Mouse (Mus musculus): ENCODE data around the gene Igtp. TPM values are rescaled to one million over a fixed set of nuclear protein-coding genes. Genes with fewer than 3 reads are reported as not detected.
"Not testable (repeated sequence)": the region's sequence is repeated elsewhere in the genome, so short reads cannot be mapped to it uniquely, and the experiment has no call there.

Igtp gene
- total RNA-seq (2014; rRNA removed; ENCODE audit: low replicate concordance) (7.8 and 9.8 TPM in 2 replicates), polyA plus RNA-seq (2015; fragmentation: Nextera tagmentation; extraction: Ambion mirVana) (7.0 and 8.0 TPM in 2 replicates)

DNA sequence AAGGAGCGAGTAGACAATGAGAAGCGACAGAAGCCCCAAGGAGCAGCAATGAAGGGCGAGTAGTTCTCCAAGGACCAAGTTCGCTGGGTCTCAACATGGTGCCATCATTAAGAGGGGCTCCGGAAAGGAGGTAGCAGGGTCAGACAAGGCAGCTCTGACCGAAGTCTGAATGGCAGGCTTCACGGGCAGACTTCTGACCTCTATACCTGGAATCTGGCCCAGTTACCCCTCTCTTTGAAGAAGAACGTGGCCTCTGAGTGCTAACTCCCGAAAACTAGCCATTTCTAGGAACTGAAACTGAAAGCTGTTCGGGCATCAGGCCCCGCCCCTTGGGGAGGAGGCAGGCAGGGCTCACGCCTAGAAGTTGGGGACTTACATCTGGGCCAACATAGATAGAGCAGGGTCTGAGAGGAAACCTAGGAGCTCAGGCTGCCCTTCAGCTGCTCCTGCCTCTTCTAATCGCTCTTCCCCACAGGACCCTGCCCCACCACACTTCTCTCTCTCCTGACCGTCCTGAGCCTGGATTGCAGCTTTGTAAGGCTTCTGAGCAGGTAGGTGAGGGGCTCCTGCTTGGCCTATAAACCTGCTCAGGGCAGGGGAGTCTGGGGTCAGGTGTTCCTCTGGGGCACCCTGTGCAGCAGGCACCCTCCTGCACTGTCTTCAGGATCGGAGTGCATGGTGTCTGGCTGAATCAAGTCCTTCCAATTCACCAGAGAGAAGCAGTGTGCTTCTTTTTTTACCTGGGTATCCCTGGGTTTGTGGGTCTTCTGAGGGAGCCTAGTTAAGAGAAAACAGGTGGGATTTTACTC is at the start of gene Igtp, which contains the start of gene Irgm2:
TSS of gene Igtp (plus strand) at position 328 of the 809 bp plus-strand sequence.
TSS of gene Irgm2 (plus strand) at position 390 of the 809 bp plus-strand sequence.
- H3K4me1 ChIP-seq (ENCODE audit: control insufficient read depth, insufficient read depth); H3K9me3 ChIP-seq (replicated peaks; ENCODE audit: control insufficient read depth, low read length); H3K36me3 ChIP-seq (replicated peaks; ENCODE audit: control insufficient read depth, insufficient read depth, low read length); H3K27me3 ChIP-seq (ENCODE audit: control insufficient read depth, insufficient read depth, low read length): not testable (repeated sequence)
- ATAC-seq (ENCODE audit: insufficient read depth, low read depth): peak; percentile 86
- H3K4me2 ChIP-seq (ENCODE audit: low read depth, low read length): peak within 1 kb of the TSS; percentile 78
- WGBS: 4% methylated on average over 12 of the region's 15 CpGs
- H3K9ac ChIP-seq (replicated peaks; ENCODE audit: low read depth, low read length): peak within 1 kb of the TSS; percentile 68
- peak within 1 kb of the TSS; percentile 67 for H3K4me3 ChIP-seq (ENCODE audit: low read depth, low read length)
- peak; percentile 48 for DNase-seq (ENCODE audit: low spot score)
- peak within 1 kb of the TSS; percentile 82 for H3K27ac ChIP-seq (ENCODE audit: low read depth)

DNA sequence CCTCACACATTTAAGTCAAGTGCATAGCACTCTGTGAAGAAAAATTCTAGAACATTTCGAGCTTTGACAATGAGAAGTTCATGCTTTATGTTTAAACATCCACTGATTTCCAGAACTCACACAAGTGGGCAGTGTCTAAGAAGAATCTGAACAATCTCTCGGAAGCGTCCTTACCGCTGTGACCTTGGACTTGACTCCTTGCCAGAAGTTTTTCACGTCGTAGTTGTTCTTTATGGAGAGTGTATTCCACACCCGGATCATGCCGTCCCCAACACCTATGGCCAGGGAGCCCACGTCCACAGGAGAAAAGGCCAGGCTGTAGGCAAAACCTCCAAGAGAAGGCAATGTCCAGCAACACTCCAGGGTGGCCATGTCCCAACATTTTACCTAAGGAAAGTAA is 43.9 kb upstream of the Igtp start:
- no peak for DNase-seq (ENCODE audit: low spot score)
- no peak overlapping the region for H3K9ac ChIP-seq (replicated peaks; ENCODE audit: low read depth, low read length)
- H3K9me3 ChIP-seq (replicated peaks; ENCODE audit: control insufficient read depth, low read length): no peaks in the 10 kb centered on the region
- peaks cover 71% of the 10 kb centered on the region for H3K36me3 ChIP-seq (replicated peaks; ENCODE audit: control insufficient read depth, insufficient read depth, low read length)
- WGBS: 49% methylated on average over 9 of the region's 9 CpGs
- no peaks in the 10 kb centered on the region for H3K27me3 ChIP-seq (ENCODE audit: control insufficient read depth, insufficient read depth, low read length)
- no peak for ATAC-seq (ENCODE audit: insufficient read depth, low read depth)
- H3K27ac ChIP-seq (ENCODE audit: low read depth): no peak overlapping the region
- H3K4me3 ChIP-seq (ENCODE audit: low read depth, low read length): no peak overlapping the region
- no peaks in the 10 kb centered on the region for H3K4me1 ChIP-seq (ENCODE audit: control insufficient read depth, insufficient read depth)
- TF ChIP-seq EP300 (IDR thresholded peaks at IDR 0.05; ENCODE audit: low read depth) (no peak), CTCF (IDR thresholded peaks at IDR 0.05; ENCODE audit: low read depth) (no peak)
- H3K4me2 ChIP-seq (ENCODE audit: low read depth, low read length): no peak overlapping the region

DNA sequence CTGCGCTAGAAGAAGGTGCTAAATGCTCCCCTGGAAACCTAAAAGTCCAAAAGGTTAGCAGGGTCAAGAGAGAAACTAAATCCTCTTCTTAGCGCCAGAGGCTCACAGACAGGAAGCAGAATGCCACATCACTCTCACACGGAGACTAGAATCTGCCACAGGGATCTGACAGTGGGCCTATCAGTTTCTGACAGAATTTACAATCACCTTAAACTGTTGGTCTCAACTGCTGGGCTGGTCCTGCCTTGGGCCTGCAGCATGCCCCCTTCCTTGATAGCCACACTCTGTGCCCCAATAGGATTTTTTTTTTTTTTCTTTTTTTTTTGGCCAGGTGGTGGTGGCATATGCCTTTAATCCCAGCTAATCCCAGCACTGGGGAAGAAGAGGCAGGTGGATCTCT is 42.5 kb upstream of the Igtp start:
- H3K4me3 ChIP-seq (ENCODE audit: low read depth, low read length): no peak overlapping the region
- no peak overlapping the region for H3K4me2 ChIP-seq (ENCODE audit: low read depth, low read length)
- H3K27ac ChIP-seq (ENCODE audit: low read depth): no peak overlapping the region
- TF ChIP-seq EP300 (IDR thresholded peaks at IDR 0.05; ENCODE audit: low read depth) (no peak), CTCF (IDR thresholded peaks at IDR 0.05; ENCODE audit: low read depth) (no peak)
- no peaks in the 10 kb centered on the region for H3K27me3 ChIP-seq (ENCODE audit: control insufficient read depth, insufficient read depth, low read length)
- no peak overlapping the region for H3K9ac ChIP-seq (replicated peaks; ENCODE audit: low read depth, low read length)
- peaks cover 77% of the 10 kb centered on the region for H3K36me3 ChIP-seq (replicated peaks; ENCODE audit: control insufficient read depth, insufficient read depth, low read length)
- H3K4me1 ChIP-seq (ENCODE audit: control insufficient read depth, insufficient read depth): no peaks in the 10 kb centered on the region
- no peaks in the 10 kb centered on the region for H3K9me3 ChIP-seq (replicated peaks; ENCODE audit: control insufficient read depth, low read length)
- no peak for DNase-seq (ENCODE audit: low spot score)
- whole genome bisulfite sequencing: 69% methylated on average over 3 of the region's 3 CpGs
- ATAC-seq (ENCODE audit: insufficient read depth, low read depth): no peak

DNA sequence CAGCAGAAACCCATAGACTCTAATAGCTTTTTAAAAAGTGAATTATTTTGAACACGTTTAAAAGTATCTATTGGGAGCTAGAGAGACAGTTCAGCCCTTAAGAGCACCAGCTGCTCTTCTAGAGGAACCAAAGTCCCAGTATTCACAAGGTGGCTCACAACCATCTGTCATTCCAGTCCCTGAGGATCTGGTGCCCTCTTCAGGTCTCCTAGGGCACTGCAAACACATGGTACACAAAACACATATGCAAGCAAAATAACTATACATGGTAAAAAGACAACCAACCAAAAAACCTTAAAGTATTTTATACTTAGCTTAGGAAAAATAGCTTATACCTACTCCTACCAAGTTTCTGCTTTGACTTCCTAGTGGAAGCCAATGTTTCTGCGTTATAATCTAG is 34.3 kb upstream of the Igtp start:
- Histone ChIP-seq H3K4me1 (ENCODE audit: control insufficient read depth, insufficient read depth) (no peaks in the 10 kb centered on the region), H3K9me3 (replicated peaks; ENCODE audit: control insufficient read depth, low read length) (no peaks in the 10 kb centered on the region), H3K4me3 (ENCODE audit: low read depth, low read length) (no peak overlapping the region), H3K27me3 (ENCODE audit: control insufficient read depth, insufficient read depth, low read length) (no peaks in the 10 kb centered on the region), H3K9ac (replicated peaks; ENCODE audit: low read depth, low read length) (no peak overlapping the region), H3K4me2 (ENCODE audit: low read depth, low read length) (no peak overlapping the region), H3K27ac (ENCODE audit: low read depth) (no peak overlapping the region), H3K36me3 (replicated peaks; ENCODE audit: control insufficient read depth, insufficient read depth, low read length) (peaks cover 57% of the 10 kb centered on the region)
- no peak for DNase-seq (ENCODE audit: low spot score)
- no peak for TF ChIP-seq EP300 (IDR thresholded peaks at IDR 0.05; ENCODE audit: low read depth)
- TF ChIP-seq CTCF (IDR thresholded peaks at IDR 0.05; ENCODE audit: low read depth): no peak; the same call in 1 of the 2 replicates
- ATAC-seq (ENCODE audit: insufficient read depth, low read depth): no peak
- 96% methylated on average over 2 of the region's 2 CpGs for WGBS

DNA sequence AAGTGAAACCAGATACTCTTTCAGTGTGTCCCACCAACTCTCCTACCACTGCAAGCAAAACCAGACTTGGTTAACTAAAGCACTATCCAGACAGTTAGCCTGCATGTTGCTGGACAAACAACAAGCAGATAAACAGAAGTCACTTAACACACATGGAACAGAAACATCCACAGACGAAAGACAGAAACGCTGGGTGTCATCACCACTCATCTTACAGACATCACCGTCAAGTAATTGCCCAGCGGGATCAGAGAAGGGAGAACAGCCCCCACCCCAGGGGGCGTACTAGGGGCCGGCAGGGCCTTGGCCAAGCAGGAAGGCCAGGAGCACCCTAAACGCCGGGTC is 31.6 kb upstream of the Igtp start:
- Histone ChIP-seq H3K4me1 (ENCODE audit: control insufficient read depth, insufficient read depth) (peaks cover 3% of the 10 kb centered on the region; the same call in 1 of the 2 replicates), H3K36me3 (replicated peaks; ENCODE audit: control insufficient read depth, insufficient read depth, low read length) (peaks cover 34% of the 10 kb centered on the region), H3K4me2 (ENCODE audit: low read depth, low read length) (peak overlapping the region; percentile 69), H3K9ac (replicated peaks; ENCODE audit: low read depth, low read length) (peak overlapping the region; percentile 78), H3K27me3 (ENCODE audit: control insufficient read depth, insufficient read depth, low read length) (no peaks in the 10 kb centered on the region), H3K4me3 (ENCODE audit: low read depth, low read length) (peak overlapping the region; percentile 87), H3K9me3 (replicated peaks; ENCODE audit: control insufficient read depth, low read length) (no peaks in the 10 kb centered on the region), H3K27ac (ENCODE audit: low read depth) (peak overlapping the region; percentile 32)
- ATAC-seq (ENCODE audit: insufficient read depth, low read depth) (no peak; the same call in 1 of the 2 replicates), DNase-seq (ENCODE audit: low spot score) (no peak)
- TF ChIP-seq EP300 (IDR thresholded peaks at IDR 0.05; ENCODE audit: low read depth): no peak
- no peak for TF ChIP-seq CTCF (IDR thresholded peaks at IDR 0.05; ENCODE audit: low read depth)
- 0% methylated on average over 8 of the region's 8 CpGs for WGBS
